In the genomic region with DNA sequence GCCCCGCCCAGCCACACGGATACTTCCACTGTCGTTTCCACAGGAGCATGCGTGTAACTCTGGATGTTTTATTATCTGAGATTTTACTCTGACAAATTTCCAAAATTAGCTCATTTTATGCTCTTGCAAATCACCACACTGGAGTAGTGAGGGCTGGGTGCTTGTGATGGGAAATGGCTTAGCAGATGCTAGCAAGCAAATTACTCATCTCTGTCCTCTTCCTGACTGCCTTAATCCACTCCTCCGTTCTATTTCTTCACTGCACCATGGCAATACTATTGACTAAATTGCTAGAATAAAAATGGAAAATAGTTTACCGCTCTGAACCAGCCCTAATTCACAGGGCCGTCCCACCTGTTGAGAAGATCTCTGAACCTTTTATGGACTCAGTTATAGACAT, we compare ENCODE assay signal across 18 mouse cellular contexts.
DNase-seq lines count a peak whose midpoint lies in the region; TF ChIP-seq lines count a peak whose summit lies in the region.
"Had no signal": no experiment of that assay in that cellular context is flagged by ENCODE, and none has a peak within 500 bp of the region (broad histone marks: within the 10 kb centered on the region; RNA-seq: fewer than 3 reads in every experiment).

No protein-coding gene starts in this region.

- peak; percentile 7 to 25 for DNase-seq in left cerebral cortex, postnatal 14 days (ENCODE audit: low spot score in 2 of 2)
- no peak for DNase-seq in left cerebral cortex, postnatal 36 days (ENCODE audit: low spot score in 2 of 2)
- peak; percentile 56 for DNase-seq in brain, adult 2 months (ENCODE audit: low read depth, low spot score)
- DNase-seq in layer of hippocampus, adult 2 months (ENCODE audit: low spot score in 2 of 2), result peak; percentile 10 to 18
- DNase-seq in layer of hippocampus, postnatal 14 days (ENCODE audit: low spot score in 2 of 2), result peak; percentile 1 to 12
- DNase-seq in urinary bladder, postnatal 36 days (ENCODE audit: low spot score in 2 of 2), result no peak
- DNase-seq: adrenal gland, adult 8-10 months; adrenal gland, postnatal 36 days; cerebellum, adult 11-12 months; cerebellum, adult 9-10 months; cerebellum, postnatal 25 days; forebrain, postnatal 0 days; gastrocnemius, postnatal 36 days; heart, adult 11 months; heart, postnatal 36 days had no signal

- intact Hi-C loops in left cerebral cortex, postnatal 14 days (cut with DNase I), result no loop called here
- intact Hi-C loops in left cerebral cortex, postnatal 36 days (cut with DNase I), result no loop called here

- TF ChIP-seq CTCF in layer of hippocampus, adult 2 months (conservative IDR thresholded peaks at IDR 0.05), result no peak

- H3K4me3 ChIP-seq in layer of hippocampus, adult 2 months, result no peak overlapping the region
- H3K4me3 ChIP-seq: embryonic facial prominence, embryonic 13.5 days; forebrain, embryonic 12.5 days; heart, embryonic 13.5 days had no signal

- H3K27ac ChIP-seq in layer of hippocampus, adult 2 months, result no peak overlapping the region
- H3K27ac ChIP-seq: embryonic facial prominence, embryonic 13.5 days; forebrain, embryonic 12.5 days; heart, embryonic 13.5 days had no signal

Comparison
In these comparisons a context has a peak if more than half of its experiments do, and no peak if none do; other contexts are left out.
1. DNase-seq: peak in left cerebral cortex, postnatal 14 days (2 of 2), brain, adult 2 months (single experiment), layer of hippocampus, adult 2 months (2 of 2) and layer of hippocampus, postnatal 14 days (2 of 2); none in left cerebral cortex, postnatal 36 days (0 of 2) and urinary bladder, postnatal 36 days (0 of 2).